In genomic region chr17:56466747-56467146, GRCm38 (mm10) we compare ENCODE assay signal across 15 mouse cellular contexts. TPM values are rescaled to one million over a fixed set of nuclear protein-coding genes. Genes with fewer than 3 reads are reported as not detected.
DNase-seq lines count a peak whose midpoint lies in the region; ATAC-seq and TF ChIP-seq lines count a peak whose summit lies in the region.
"Had no signal": no experiment of that assay in that cellular context is flagged by ENCODE, and none has a peak within 500 bp of the region (broad histone marks: within the 10 kb centered on the region; RNA-seq: fewer than 3 reads in every experiment).

No protein-coding gene starts in this region.

- 0 out of 2 replicates have a peak overlapping the region, but pooled peaks have one; percentile 48 for H3K9ac ChIP-seq in limb, embryonic 13.5 days
- H3K9ac ChIP-seq: liver, embryonic 12.5 days had no signal

- H3K4me2 ChIP-seq in limb, embryonic 13.5 days (replicated peaks): 0 out of 2 replicates have a peak overlapping the region, but pooled peaks have one; percentile 50
- H3K4me2 ChIP-seq: liver, embryonic 12.5 days had no signal

- no peaks in the 10 kb centered on the region for H3K27me3 ChIP-seq in cerebellum, adult 2 months (ENCODE audit: control insufficient read depth, insufficient read depth, low read length)
- H3K27me3 ChIP-seq in limb, embryonic 13.5 days: peaks cover 14% of the 10 kb centered on the region

- H3K9me3 ChIP-seq in limb, embryonic 13.5 days: no peaks in the 10 kb centered on the region
- H3K9me3 ChIP-seq: heart, embryonic 13.5 days; liver, embryonic 12.5 days had no signal

- TF ChIP-seq POLR2A in cerebellum, adult 2 months (IDR thresholded peaks at IDR 0.05; ENCODE audit: borderline replicate concordance, insufficient read depth, low read length): no peak

- H3K36me3 ChIP-seq in limb, embryonic 13.5 days: 0 out of 2 replicates have a peak, but pooled peaks cover 6% of the 10 kb centered on the region
- H3K36me3 ChIP-seq: heart, embryonic 13.5 days; liver, embryonic 12.5 days had no signal

- H3K4me1 ChIP-seq in cerebellum, adult 2 months (ENCODE audit: control insufficient read depth, insufficient read depth, low read length): peaks cover 59% of the 10 kb centered on the region
- H3K4me1 ChIP-seq in limb, embryonic 13.5 days: peaks cover 81% of the 10 kb centered on the region

- no peak overlapping the region for H3K27ac ChIP-seq in cerebellum, adult 2 months (ENCODE audit: insufficient read depth, low read length)
- no peak overlapping the region; the same call in 1 of the 2 replicates for H3K27ac ChIP-seq in limb, embryonic 13.5 days

- DNase-seq in cerebellum, adult 9-11 months: peak; percentile 42
- DNase-seq in cerebellum, adult 2 months: no peak
- DNase-seq in retina, postnatal 1 day: peak; percentile 46
- DNase-seq in retina, embryonic 14.5 days (ENCODE audit: low spot score): no peak
- DNase-seq in urinary bladder, postnatal 4 days (ENCODE audit: low spot score in 2 of 2): no peak
- DNase-seq in heart, adult 8-10 months (ENCODE audit: low spot score): no peak
- no peak for DNase-seq in thymus, postnatal 25 days
- DNase-seq: cerebellum, adult 8-10 months had no signal

- no peak for ATAC-seq in limb, embryonic 13.5 days (ENCODE audit: low FRiP score, low read depth)
- ATAC-seq: liver, embryonic 12.5 days had no signal

- WGBS in cerebellum, adult 2 months: 61% methylated on average over 6 of the region's 6 CpGs
- 76% methylated on average over 6 of the region's 6 CpGs for WGBS in limb, embryonic 13.5 days

- TF ChIP-seq CTCF in cerebellum, adult 2 months (IDR thresholded peaks at IDR 0.05; ENCODE audit: borderline replicate concordance, insufficient read depth, low read depth, low read length): no peak

- H3K4me3 ChIP-seq in cerebellum, adult 2 months (replicated peaks; ENCODE audit: insufficient read depth, low read depth, low read length): no peak overlapping the region
- no peak overlapping the region for H3K4me3 ChIP-seq in limb, embryonic 13.5 days
- H3K4me3 ChIP-seq: heart, embryonic 13.5 days; liver, embryonic 12.5 days had no signal

RNA-seq across cellular contexts. Expression of gene Ptprs, which starts 9.5 kb away (rescaled TPM):
- 478 and 518 TPM in 2 replicates for polyA plus RNA-seq in cerebellum, adult 2 months (2012; rRNA removed)
- 100 and 106 TPM in 2 replicates for polyA plus RNA-seq in limb, embryonic 13.5 days (2015; fragmentation: Nextera tagmentation; extraction: Ambion mirVana)
- 10 to 100 TPM; 54.3 to 66.4 (median 60.0) TPM for total RNA-seq in heart, adult 8-10 months (2022)

RNA-seq across cellular contexts. Expression of gene Znrf4, which starts 45.5 kb away (rescaled TPM):
- polyA plus RNA-seq in cerebellum, adult 2 months (2012; rRNA removed): not detected in 2 replicates
- polyA plus RNA-seq in limb, embryonic 13.5 days (2015; fragmentation: Nextera tagmentation; extraction: Ambion mirVana): not detected in 2 replicates
- not detected for total RNA-seq in heart, adult 8-10 months (2022)
- total RNA-seq: adrenal gland, postnatal 4 days; layer of hippocampus, adult 18-20 months; megakaryocyte-erythroid progenitor cell, adult 5-6 weeks had no signal
- polyA plus RNA-seq: heart, embryonic 13.5 days; intestine, embryonic 16.5 days; liver, embryonic 12.5 days had no signal

Comparison
In these comparisons a context has a peak if more than half of its experiments do, and no peak if none do; other contexts are left out.
1. DNase-seq: peak in cerebellum, adult 9-11 months (single experiment) and retina, postnatal 1 day (single experiment); none in cerebellum, adult 2 months (0 of 2), retina, embryonic 14.5 days (single experiment), urinary bladder, postnatal 4 days (0 of 2), heart, adult 8-10 months (single experiment) and thymus, postnatal 25 days (single experiment).